Mouse (Mus musculus) C2C12 (cell line): ENCODE measurements around the gene Kif26a. TPM values are rescaled to one million over a fixed set of nuclear protein-coding genes. Genes with fewer than 3 reads are reported as not detected.

ENCODE experiments used
- H3K27me3 ChIP-seq: one replicate; pipeline ENCODE4 v1.6.1; 2011; ENCODE audit not compliant: control insufficient read depth, insufficient read depth, insufficient read length
- H3K36me3 ChIP-seq: one replicate; pipeline ENCODE4 v1.6.1; 2011; ENCODE audit not compliant: control insufficient read depth, insufficient read depth
- H3K4me3 ChIP-seq: one replicate; pipeline ENCODE4 v1.5.1; 2011; ENCODE audit warnings: mild to moderate bottlenecking, control low read depth; ENCODE audit not compliant: poor library complexity, insufficient read depth, severe bottlenecking
- H3K79me2 ChIP-seq: one replicate; pipeline ENCODE4 v1.6.1; 2011; ENCODE audit not compliant: control insufficient read depth, insufficient read depth
- H3K79me3 ChIP-seq: one replicate; pipeline ENCODE4 v1.6.1; 2011; ENCODE audit warnings: low read depth, control low read depth
- H3ac ChIP-seq: one replicate; pipeline ENCODE3; 2011; ENCODE audit warnings: low read depth; ENCODE audit not compliant: control insufficient read depth, insufficient read length
- CEBPB ChIP-seq: IDR thresholded peaks from one replicate; pipeline ENCODE4 v1.6.1; 2011; ENCODE audit warnings: low read depth, mild to moderate bottlenecking, control low read depth, moderate library complexity
- CTCF ChIP-seq: IDR thresholded peaks from one replicate; pipeline ENCODE4 v1.5.1; 2011; ENCODE audit not compliant: control insufficient read depth, insufficient read depth, insufficient read length
- FOSL1 ChIP-seq: IDR thresholded peaks from one replicate; pipeline ENCODE4 v1.8.0; 2011; ENCODE audit warnings: mild to moderate bottlenecking, low read length; ENCODE audit not compliant: poor library complexity, insufficient read depth, severe bottlenecking
- MAX ChIP-seq: IDR thresholded peaks from one replicate; pipeline ENCODE4 v1.6.1; 2011; ENCODE audit warnings: mild to moderate bottlenecking, control low read depth
- MYOD1 ChIP-seq: IDR thresholded peaks from one replicate; pipeline ENCODE4 v1.6.1; 2011; ENCODE audit warnings: low read depth; ENCODE audit not compliant: control insufficient read depth, insufficient read length
- MYOG ChIP-seq: IDR thresholded peaks from one replicate; pipeline ENCODE4 v1.6.1; 2011; ENCODE audit not compliant: control insufficient read depth, insufficient read length; ENCODE audit errors: extremely low read depth
- USF1 ChIP-seq: IDR thresholded peaks from one replicate; pipeline ENCODE4 v1.6.1; 2011; ENCODE audit warnings: low read depth, mild to moderate bottlenecking, control low read depth, moderate library complexity
- polyA plus RNA-seq: library from polyadenylated mRNA; unstranded; fragments of >200 nt; fragmentation: generic; extraction: Trizol; gene quantifications from one replicate; pipeline ENCODE4 v1.2.1, GENCODE M21; 2012; ENCODE audit warnings: missing spikeins

Kif26a gene
- polyA plus RNA-seq, 1 experiment: not detected

DNA sequence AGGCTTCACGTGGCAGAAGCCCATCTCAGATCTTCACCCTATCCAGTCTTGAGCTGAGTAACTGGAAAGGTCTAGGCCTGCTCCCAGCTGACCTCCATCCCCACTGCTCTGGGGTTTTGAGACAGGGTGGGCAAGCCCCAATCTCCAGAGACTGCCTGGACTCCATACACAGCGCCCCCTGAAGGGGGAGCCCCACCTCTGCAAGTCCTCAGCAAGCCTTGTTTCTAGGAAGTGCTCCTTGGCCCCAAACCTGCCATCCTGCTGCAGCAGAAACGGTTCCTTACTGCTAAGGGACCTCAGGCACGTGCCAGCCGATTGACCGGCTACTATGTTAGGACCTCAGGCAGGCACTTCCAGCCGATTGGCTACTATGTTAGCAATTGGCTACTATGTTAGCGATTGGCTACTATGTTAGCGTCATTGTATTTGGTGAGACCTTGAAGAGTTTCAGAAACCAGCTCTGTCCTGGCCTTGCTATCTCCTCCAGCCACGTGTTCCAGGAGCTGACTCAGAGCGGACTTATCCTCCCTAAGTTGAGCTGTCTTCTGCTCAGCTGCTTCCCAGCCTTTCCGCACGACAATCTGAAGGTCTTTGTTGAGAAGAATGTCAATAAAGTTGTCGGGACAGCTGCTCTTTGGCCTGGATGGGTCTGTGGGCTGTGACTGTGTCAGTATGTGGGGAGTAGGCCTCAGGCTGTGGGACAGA is 18.9 kb upstream of the Kif26a start:
- no peaks in the 10 kb centered on the region for H3K36me3 ChIP-seq
- H3K27me3 ChIP-seq: peaks cover 54% of the 10 kb centered on the region
- no peaks in the 10 kb centered on the region for H3K79me2 ChIP-seq
- H3K4me3 ChIP-seq: no peak overlapping the region
- no peak for TF ChIP-seq USF1
- TF ChIP-seq MAX: no peak
- no peak for TF ChIP-seq MYOD1
- TF ChIP-seq CTCF: no peak
- no peak for TF ChIP-seq FOSL1
- no peak for TF ChIP-seq CEBPB
- no peak for TF ChIP-seq MYOG
- H3K79me3 ChIP-seq: no peaks in the 10 kb centered on the region
- no peak overlapping the region for H3ac ChIP-seq

DNA sequence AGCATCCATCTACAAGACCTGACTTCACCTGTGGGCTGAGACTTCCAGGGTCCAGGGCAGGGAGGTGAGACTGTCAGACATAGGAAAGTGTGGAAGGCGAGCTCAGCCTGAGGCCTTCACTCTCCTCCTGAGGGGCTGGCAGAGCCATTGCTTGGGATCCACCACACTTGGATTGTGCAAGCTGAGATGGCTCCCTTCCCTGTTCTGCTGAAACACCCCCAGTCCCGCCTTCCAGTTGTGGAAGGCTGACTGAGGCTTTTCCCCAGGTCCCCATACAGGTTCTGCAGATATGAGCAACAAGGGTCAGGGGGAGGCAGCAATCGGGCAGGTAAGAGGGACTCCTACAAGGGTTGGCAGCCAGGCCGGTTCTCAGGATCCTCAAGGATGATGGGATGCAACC is 17.5 kb upstream of the Kif26a start:
- H3K36me3 ChIP-seq: no peaks in the 10 kb centered on the region
- H3K4me3 ChIP-seq: no peak overlapping the region
- TF ChIP-seq MAX (no peak), MYOD1 (no peak), CTCF (no peak)
- H3K79me3 ChIP-seq: no peaks in the 10 kb centered on the region
- peaks cover 57% of the 10 kb centered on the region for H3K27me3 ChIP-seq
- no peaks in the 10 kb centered on the region for H3K79me2 ChIP-seq
- H3ac ChIP-seq: no peak overlapping the region

DNA sequence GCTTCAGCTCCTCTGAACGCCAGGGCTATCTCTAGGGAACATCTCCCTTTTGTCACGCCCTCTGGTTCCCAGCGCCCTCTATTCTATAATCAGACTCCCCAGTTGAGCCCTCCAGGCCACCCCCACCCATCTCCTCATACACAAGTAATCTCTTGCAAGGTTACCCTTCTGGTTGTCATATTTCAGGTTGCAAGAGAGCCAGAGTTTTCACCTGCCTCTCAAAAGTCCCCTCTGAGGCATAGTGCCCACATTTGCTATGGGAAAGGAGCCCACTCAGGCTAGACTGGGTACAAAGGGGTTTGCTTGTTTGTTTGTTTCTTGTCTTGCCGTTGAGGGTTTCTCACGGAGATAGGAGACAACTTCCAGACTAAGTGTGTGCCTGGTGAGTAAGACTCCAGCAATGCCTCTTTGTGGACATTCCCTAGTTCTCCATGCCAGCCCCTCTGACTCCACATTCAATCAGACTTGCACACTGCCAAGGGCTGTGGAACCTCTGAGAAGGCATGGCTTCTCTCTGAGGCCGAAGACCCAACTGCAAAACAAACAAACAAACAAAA is 16.6 kb upstream of the Kif26a start:
- Histone ChIP-seq H3K27me3 (peaks cover 53% of the 10 kb centered on the region), H3K79me2 (no peaks in the 10 kb centered on the region), H3K79me3 (no peaks in the 10 kb centered on the region), H3K36me3 (no peaks in the 10 kb centered on the region), H3K4me3 (no peak overlapping the region), H3ac (no peak overlapping the region)
- TF ChIP-seq MYOD1 (no peak), FOSL1 (no peak), MAX (no peak), USF1 (no peak), MYOG (no peak), CTCF (no peak), CEBPB (no peak)

DNA sequence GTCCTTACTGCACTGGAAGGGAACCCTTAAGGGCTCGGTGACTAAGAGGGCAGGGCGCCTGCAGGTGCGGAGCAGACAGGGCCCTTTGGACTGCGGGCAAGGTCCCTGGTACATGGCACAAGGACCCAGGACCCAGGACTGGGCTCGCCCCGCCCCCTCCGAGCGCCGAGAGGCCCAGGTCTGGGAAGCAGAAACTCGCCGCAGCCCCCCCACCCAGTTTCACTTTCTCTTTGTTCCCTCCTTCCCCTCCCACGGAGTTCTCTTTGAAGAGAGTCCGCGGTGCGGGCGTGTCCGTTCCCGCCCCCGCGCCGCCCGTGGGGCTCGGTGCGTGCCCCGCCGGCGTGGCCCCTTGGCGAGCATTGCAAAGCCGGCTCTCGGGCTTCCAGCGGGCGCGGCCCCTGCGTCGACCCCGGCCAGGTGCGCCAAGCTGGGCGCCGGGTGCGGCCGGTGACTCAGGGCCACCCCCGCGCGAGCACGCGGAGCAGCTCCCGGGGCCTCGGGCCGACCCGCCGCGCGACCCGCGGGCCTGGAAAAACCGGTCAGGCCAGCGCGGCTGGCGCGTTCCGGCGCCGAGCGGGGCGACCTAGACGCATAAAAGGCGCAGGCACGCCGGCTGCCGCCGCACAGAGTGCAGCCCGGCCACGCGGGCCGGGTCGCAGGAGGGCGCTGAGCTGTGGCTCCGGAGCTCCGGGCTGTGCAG is 15.7 kb upstream of the Kif26a start:
- H3K79me3 ChIP-seq: no peaks in the 10 kb centered on the region
- TF ChIP-seq MYOD1 (no peak), CEBPB (no peak), MYOG (no peak), FOSL1 (no peak), CTCF (no peak), USF1 (no peak), MAX (no peak)
- H3K36me3 ChIP-seq: no peaks in the 10 kb centered on the region
- H3ac ChIP-seq: peak overlapping the region; percentile 41
- H3K27me3 ChIP-seq: peaks cover 58% of the 10 kb centered on the region
- H3K4me3 ChIP-seq: peak overlapping the region; percentile 18
- H3K79me2 ChIP-seq: no peaks in the 10 kb centered on the region

DNA sequence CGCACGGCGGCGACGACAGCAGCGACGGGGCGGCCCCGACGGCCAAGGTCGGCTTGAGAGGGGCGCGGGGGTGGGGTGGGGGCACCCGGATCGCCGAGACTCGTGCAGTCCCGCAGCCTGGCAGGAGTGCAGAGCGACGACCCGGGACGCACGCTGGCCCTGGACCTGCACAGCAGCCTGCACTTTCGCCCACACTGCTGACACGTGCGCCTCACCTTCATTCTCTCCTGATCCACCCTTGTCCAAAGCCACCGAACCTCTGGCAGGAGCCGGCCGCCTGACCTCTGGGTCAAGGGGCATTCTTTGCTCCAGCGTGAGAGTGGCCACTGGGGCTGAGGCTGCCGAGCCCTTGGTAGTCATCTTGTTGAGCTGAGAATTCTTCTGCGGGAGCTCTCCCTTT is 15.1 kb upstream of the Kif26a start:
- H3K36me3 ChIP-seq: no peaks in the 10 kb centered on the region
- H3K79me2 ChIP-seq: no peaks in the 10 kb centered on the region
- TF ChIP-seq CTCF (no peak), MYOG (no peak), USF1 (no peak), CEBPB (no peak), MYOD1 (no peak), MAX (no peak), FOSL1 (no peak)
- no peak overlapping the region for H3K4me3 ChIP-seq
- H3K79me3 ChIP-seq: no peaks in the 10 kb centered on the region
- H3ac ChIP-seq: no peak overlapping the region
- peaks cover 65% of the 10 kb centered on the region for H3K27me3 ChIP-seq
